Mouse (Mus musculus) brain, embryonic 14.5 days (tissue): Measurements from ENCODE around the gene Exosc3. TPM values are rescaled to one million over a fixed set of nuclear protein-coding genes. Genes with fewer than 3 reads are reported as not detected.
"Not testable (repeated sequence)": the region's sequence is repeated elsewhere in the genome, so short reads cannot be mapped to it uniquely, and the experiment has no call there.

Experiments
- DNase-seq: peaks from one replicate; pipeline ENCODE4 v3.0.0-alpha.2; 2011; ENCODE audit warnings: low read depth
- CTCF ChIP-seq: fragments of 200-500 bp; IDR thresholded peaks from 2 replicates; pipeline ENCODE4 v1.5.1; 2012; ENCODE audit warnings: inconsistent platforms, mild to moderate bottlenecking, moderate library complexity, borderline replicate concordance; ENCODE audit not compliant: insufficient read depth, insufficient read length; ENCODE audit errors: extremely low read depth
- POLR2A ChIP-seq: fragments of 200-500 bp; IDR thresholded peaks from 2 replicates; pipeline ENCODE4 v1.6.1; 2012; ENCODE audit warnings: mild to moderate bottlenecking, inconsistent platforms, borderline replicate concordance; ENCODE audit not compliant: poor library complexity, insufficient read depth, insufficient read length, severe bottlenecking; ENCODE audit errors: extremely low read depth
- polyA plus RNA-seq: library from polyadenylated mRNA; depleted of rRNA; stranded (reverse); fragments of >200 nt; gene quantifications from 2 replicates; pipeline ENCODE4 v1.2.3, GENCODE M21; 2012; rRNA removed

The Exosc3 gene
- 32.3 and 38.4 TPM in 2 replicates for polyA plus RNA-seq

GRCm38 (mm10) chr4:45342286-45343155 lies at the start of gene Exosc3:
Exosc3 (minus strand) TSS chr4:45342732.
- DNase-seq = peak; percentile 31
- TF ChIP-seq CTCF (no peak), POLR2A (no peak)

- DNase-seq = no peak
- TF ChIP-seq POLR2A (no peak), CTCF (peak; percentile 26; the same call in 1 of the 2 replicates)
These were observed 49.6 kb upstream of the Exosc3 start for GRCm38 (mm10) chr4:45392099-45392498.

GRCm38 (mm10) chr4:45387296-45387695 lies 44.8 kb upstream of the Exosc3 start:
- not testable (repeated sequence) for DNase-seq

GRCm38 (mm10) chr4:45382133-45382532 lies 39.6 kb upstream of the Exosc3 start:
- not testable (repeated sequence) for DNase-seq

- not testable (repeated sequence) for DNase-seq
These were observed 38.5 kb upstream of the Exosc3 start for GRCm38 (mm10) chr4:45380903-45381580.

GRCm38 (mm10) chr4:45376573-45376972 lies 34.0 kb upstream of the Exosc3 start:
- TF ChIP-seq POLR2A (no peak), CTCF (no peak)

GRCm38 (mm10) chr4:45374879-45375278 lies 32.3 kb upstream of the Exosc3 start:
- TF ChIP-seq CTCF (no peak), POLR2A (no peak)
- no peak for DNase-seq

More at GRCm38 (mm10) chr4:45376573-45376972, 34.0 kb upstream of the Exosc3 start:
- DNase-seq = no peak

- DNase-seq = no peak
- no peak for TF ChIP-seq POLR2A
- TF ChIP-seq CTCF = no peak
These were observed 28.7 kb upstream of the Exosc3 start for GRCm38 (mm10) chr4:45371261-45371660.

- DNase-seq = no peak
- TF ChIP-seq CTCF (no peak), POLR2A (no peak)
These were observed 14.1 kb upstream of the Exosc3 start for GRCm38 (mm10) chr4:45356653-45357052.

GRCm38 (mm10) chr4:45341669-45342249 lies 773 bp downstream of the Exosc3 start, which contains the start of gene Dcaf10:
Dcaf10 (plus strand) TSS chr4:45342101.
- peak; percentile 97 for DNase-seq
- TF ChIP-seq CTCF (peak; percentile 18; the same call in 1 of the 2 replicates), POLR2A (peak; percentile 68)

GRCm38 (mm10) chr4:45341226-45341625 lies 1.3 kb downstream of the Exosc3 start:
- TF ChIP-seq POLR2A = no peak
- TF ChIP-seq CTCF = no peak
- DNase-seq = no peak

GRCm38 (mm10) chr4:45332466-45332865 lies 10.1 kb downstream of the Exosc3 start:
- no peak for DNase-seq
- TF ChIP-seq POLR2A (no peak), CTCF (no peak)
